Mouse (Mus musculus): ENCODE data around the gene Gm609. TPM values are rescaled to one million over a fixed set of nuclear protein-coding genes. Genes with fewer than 3 reads are reported as not detected.

The Gm609 gene
- polyA plus RNA-seq (2014; fragmentation: Illumina TruSeq; extraction: RNeasy Lipid Tissue Mini Kit (QIAGEN cat#74804); ENCODE audit: low read depth, low replicate concordance) = not detected

DNA sequence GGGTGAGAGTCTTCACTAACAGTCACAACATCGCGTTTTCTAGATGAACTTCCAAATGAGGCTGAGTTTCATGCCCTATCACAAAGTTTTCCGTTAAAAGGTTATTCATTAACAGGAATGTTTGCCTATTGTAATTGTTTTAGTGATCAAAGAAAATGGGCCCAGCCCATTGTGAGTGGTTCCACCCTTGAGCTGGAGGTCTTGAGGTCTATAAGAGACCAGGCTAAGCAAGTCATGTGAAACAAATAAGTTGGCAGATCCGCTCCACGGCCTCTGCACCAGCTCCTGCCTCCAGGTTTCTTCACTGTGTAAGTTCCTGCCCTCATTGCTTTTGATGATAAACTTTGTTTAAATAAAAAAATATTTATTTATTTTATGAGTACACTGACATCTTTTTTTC, at the start of gene Gm609:
TSS of gene Gm609 (minus strand) at position 43 of the 400 bp plus-strand sequence.

DNA sequence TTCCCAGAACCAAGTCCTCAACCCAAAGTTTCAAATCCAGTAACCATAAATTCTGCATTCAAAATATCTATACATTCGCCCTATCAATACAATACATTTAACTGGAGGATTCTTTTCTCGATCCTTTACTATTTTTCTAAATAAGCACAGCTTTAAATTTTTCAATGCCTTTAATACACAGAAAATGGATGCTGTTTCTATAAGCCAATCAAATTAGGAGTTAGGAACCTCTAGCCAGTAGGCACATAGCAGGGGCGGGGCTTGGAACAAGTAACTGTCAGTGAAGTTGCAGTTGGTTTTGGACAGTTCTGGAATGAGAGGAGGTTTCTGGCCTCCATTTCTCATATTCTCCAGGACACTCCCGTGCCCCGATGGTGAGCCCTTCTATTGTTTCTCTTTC, 42.2 kb upstream of the Gm609 start, which contains the start of gene Slc9c1:
TSS of gene Slc9c1 (plus strand) at position 301 of the 400 bp plus-strand sequence.

DNA sequence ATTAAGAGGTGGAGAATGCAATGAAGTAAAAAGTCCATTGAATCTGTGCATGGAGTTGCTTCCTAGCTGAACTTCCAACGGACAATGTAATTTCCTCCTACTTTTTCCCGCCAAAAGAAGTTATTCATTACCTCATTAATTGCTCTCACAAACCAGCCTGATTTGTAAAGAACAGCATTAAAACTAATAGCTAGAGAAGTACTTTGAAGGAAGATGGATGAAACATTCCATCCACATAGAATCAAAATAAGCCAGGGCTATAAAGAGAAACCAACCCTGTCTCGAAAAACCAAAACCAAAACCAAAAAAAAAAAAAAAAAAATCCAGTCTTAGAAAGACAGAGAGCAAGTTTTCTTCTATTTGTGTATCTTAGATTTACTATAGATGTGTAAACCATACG, 39.2 kb upstream of the Gm609 start, which contains the start of gene Gm17783:
TSS of gene Gm17783 (minus strand) at position 101 of the 400 bp plus-strand sequence.

DNA sequence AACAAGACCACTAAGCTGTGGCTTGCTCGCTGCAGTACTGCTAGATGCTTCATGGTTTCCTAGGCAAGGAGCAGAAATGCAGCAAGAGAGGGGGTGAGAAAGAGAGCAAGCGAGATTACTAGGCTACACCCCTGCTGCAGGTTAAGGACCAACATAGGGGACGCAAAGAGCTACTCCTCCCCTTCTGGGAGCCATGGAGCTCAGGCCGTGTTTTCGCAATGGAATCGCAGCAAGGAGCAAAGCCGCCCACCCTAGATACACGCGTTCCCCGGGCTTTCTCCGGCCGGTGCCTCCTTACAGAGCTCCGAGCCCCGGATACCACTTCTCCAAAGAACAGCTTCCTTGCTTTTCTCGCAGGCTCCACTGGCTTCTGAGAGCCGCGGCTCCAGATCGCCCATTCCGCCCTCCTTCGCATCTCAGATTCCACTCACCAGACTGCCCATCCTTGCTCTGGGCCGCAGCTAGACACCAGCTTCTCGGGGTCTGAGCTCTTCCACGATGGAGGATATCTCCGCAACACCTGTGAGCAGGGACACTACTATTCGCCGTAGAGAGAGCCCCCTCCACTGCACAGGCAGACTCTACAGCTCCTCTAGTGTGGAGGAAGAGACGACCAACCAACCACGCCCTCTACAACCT, 84.2 kb downstream of the Gm609 start, which contains the start of gene Cd200:
TSS of gene Cd200 (minus strand) at position 629 of the 639 bp plus-strand sequence.

Other genes starting within 250 kb of the Gm609 start
- 95.3 TPM for gene Cd200, start 83.9 kb downstream of the Gm609 start, polyA plus RNA-seq (2014; fragmentation: Illumina TruSeq; extraction: RNeasy Lipid Tissue Mini Kit (QIAGEN cat#74804); ENCODE audit: low read depth, low replicate concordance)
- not detected for gene Gm17783, start 39.1 kb upstream of the Gm609 start, polyA plus RNA-seq (2014; fragmentation: Illumina TruSeq; extraction: RNeasy Lipid Tissue Mini Kit (QIAGEN cat#74804); ENCODE audit: low read depth, low replicate concordance)
- gene Slc9c1, start 42.3 kb upstream of the Gm609 start, polyA plus RNA-seq (2014; fragmentation: Illumina TruSeq; extraction: RNeasy Lipid Tissue Mini Kit (QIAGEN cat#74804); ENCODE audit: low read depth, low replicate concordance) = not detected
- not detected for gene Gcsam, start 117.4 kb upstream of the Gm609 start, polyA plus RNA-seq (2014; fragmentation: Illumina TruSeq; extraction: RNeasy Lipid Tissue Mini Kit (QIAGEN cat#74804); ENCODE audit: low read depth, low replicate concordance)
- not detected for gene BC016579, start 161.1 kb upstream of the Gm609 start, polyA plus RNA-seq (2014; fragmentation: Illumina TruSeq; extraction: RNeasy Lipid Tissue Mini Kit (QIAGEN cat#74804); ENCODE audit: low read depth, low replicate concordance)
- gene Tmprss7, start 200.7 kb upstream of the Gm609 start, polyA plus RNA-seq (2014; fragmentation: Illumina TruSeq; extraction: RNeasy Lipid Tissue Mini Kit (QIAGEN cat#74804); ENCODE audit: low read depth, low replicate concordance) = not detected
- gene Tagln3, start 231.6 kb upstream of the Gm609 start, polyA plus RNA-seq (2014; fragmentation: Illumina TruSeq; extraction: RNeasy Lipid Tissue Mini Kit (QIAGEN cat#74804); ENCODE audit: low read depth, low replicate concordance) = 2.0 TPM
- 17.5 TPM for gene Abhd10, start 250.0 kb upstream of the Gm609 start, polyA plus RNA-seq (2014; fragmentation: Illumina TruSeq; extraction: RNeasy Lipid Tissue Mini Kit (QIAGEN cat#74804); ENCODE audit: low read depth, low replicate concordance)